Mouse (Mus musculus) spleen, adult 2 months (tissue): ENCODE results near the gene Mfsd2a.

ENCODE experiments used
- CTCF ChIP-seq: fragments of 200-500 bp; IDR thresholded peaks from 2 replicates; pipeline ENCODE4 v1.5.1; 2011; ENCODE audit warnings: mild to moderate bottlenecking, inconsistent platforms; ENCODE audit not compliant: insufficient read depth, insufficient read length, insufficient replicate concordance; ENCODE audit errors: extremely low read depth
- POLR2A ChIP-seq: fragments of 200-500 bp; IDR thresholded peaks from 2 replicates; pipeline ENCODE4 v1.6.1; 2011; ENCODE audit warnings: low read depth, low read length, inconsistent platforms

DNA sequence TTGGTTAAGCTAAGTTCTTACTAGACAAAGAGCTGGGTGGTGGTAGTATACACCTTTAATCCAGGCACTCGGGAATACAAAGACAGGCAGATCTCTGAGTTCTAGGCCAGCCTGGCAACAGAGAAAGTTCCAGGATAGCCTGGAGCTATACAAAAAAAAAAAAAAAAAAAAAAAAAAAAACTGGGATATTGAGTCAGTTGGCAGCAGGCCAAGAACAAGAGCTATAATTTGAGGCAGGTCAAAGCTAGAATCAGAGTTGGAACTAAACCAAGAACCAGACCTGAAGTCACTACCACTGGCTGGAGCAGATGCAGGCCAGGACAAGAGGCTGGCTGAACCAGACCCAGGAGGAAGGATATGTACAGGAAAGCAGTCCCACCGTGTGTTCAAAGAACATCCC, 19.7 kb upstream of the Mfsd2a start:
- TF ChIP-seq POLR2A (no peak), CTCF (no peak)
